Mouse (Mus musculus): ENCODE results near the gene E130208F15Rik. TPM values are rescaled to one million over a fixed set of nuclear protein-coding genes. Genes with fewer than 3 reads are reported as not detected.
A peak's percentile ranks its signal among the peaks of the same experiment; 100 is the strongest.

The E130208F15Rik gene
- polyA plus RNA-seq, 1 experiment = not detected

DNA sequence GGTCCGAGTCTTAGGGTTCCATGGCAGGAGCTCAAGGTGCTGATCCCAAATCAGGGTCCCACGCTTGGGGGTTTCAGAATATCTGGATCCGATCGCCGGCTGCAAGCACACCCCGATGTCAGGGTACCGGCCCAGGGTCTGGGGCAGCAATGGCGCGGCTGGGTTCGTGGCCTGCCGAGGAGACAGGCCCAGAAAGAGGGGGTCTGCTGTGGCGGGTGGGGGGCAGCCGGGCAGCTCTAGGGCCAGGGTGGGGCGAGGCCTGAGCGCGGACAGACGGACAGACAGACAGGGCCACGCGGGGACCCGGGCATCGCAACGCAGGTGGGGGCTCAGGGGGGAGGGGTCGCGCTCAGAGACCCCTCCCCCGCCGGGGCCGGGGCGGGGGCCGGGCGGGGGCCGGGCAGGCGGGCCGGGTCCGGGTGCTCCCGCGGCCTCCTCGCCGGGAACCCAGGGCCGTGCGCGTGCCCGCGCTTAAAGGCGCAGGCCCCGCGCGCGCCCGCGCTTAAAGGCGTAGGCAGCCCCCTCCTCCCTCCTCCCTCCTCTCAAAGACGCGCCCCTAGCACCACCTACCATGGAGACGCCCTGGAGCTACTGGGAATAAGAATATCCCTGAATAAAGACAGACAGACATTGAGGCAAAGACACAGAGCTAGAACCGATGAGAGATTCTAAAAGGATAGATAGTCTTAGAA is 41.3 kb downstream of the E130208F15Rik start, which contains the start of gene Lrfn3:
Gene Lrfn3, minus strand, starts transcription at position 121 of the 692 bp plus-strand sequence.
- WGBS = under 1% methylated on average over 55 of the region's 55 CpGs
- Histone ChIP-seq H3K4me1 (ENCODE audit: control insufficient read depth, insufficient read depth, low read length) (peaks cover 48% of the 10 kb centered on the region), H3K4me3 (ENCODE audit: insufficient read depth, low read depth, low read length) (peak within 1 kb of the TSS; percentile 63), H3K27ac (ENCODE audit: insufficient read depth, low read depth, low read length) (peak within 1 kb of the TSS; percentile 58; the same call in 1 of the 2 replicates)
- TF ChIP-seq CTCF (IDR thresholded peaks at IDR 0.05; ENCODE audit: insufficient read depth, low read depth, low read length) (no peak), POLR2A (IDR thresholded peaks at IDR 0.05; ENCODE audit: insufficient read depth, low read depth, low read length) (no peak)

DNA sequence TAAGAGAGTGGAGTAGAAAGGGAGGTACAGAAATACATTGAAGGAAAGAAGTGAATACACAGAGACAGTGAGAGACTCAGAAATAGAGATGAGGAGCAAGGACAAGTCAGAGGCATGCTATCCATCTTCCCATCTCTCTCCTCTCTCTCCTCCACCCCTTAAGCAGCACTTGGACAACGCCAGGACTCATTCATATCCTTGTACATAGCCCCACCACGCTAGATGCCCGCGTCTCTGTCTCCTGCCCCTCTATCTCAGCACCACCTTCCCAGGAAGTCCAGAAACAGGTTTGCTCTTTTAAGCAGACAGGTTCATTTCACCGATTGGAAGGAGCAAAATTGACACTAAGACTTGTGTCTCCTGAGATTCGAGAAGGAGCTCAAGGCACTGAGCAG is 41.8 kb downstream of the E130208F15Rik start:
- Histone ChIP-seq H3K4me1 (ENCODE audit: control insufficient read depth, insufficient read depth, low read length) (peaks cover 44% of the 10 kb centered on the region), H3K27ac (ENCODE audit: insufficient read depth, low read depth, low read length) (peak overlapping the region; percentile 58; the same call in 1 of the 2 replicates), H3K4me3 (ENCODE audit: insufficient read depth, low read depth, low read length) (0 out of 2 replicates have a peak overlapping the region, but pooled peaks have one; percentile 24)
- WGBS = 48% methylated on average over 6 of the region's 6 CpGs
- TF ChIP-seq POLR2A (IDR thresholded peaks at IDR 0.05; ENCODE audit: insufficient read depth, low read depth, low read length) (no peak), CTCF (IDR thresholded peaks at IDR 0.05; ENCODE audit: insufficient read depth, low read depth, low read length) (no peak)

DNA sequence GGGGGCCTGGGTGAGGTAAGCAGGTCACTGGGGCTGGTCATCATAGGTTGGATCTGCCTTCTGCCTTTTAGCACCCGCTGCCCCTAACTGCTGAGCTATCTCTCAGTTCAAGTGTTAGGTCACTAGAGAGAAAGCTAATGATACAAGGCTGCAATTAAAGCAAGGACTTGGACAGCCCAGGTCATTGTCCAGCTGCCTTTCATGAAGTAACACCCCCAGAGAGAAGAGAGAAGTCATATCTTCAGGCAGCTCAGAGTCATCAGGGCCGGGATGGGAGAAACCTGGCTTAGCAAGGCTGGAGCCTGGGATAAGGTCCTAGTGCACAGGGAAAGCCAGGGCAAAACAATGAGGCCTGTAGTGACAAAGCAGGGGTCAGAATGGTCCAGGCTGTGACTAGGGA is 45.9 kb downstream of the E130208F15Rik start:
- Histone ChIP-seq H3K4me1 (ENCODE audit: control insufficient read depth, insufficient read depth, low read length) (peaks cover 15% of the 10 kb centered on the region), H3K4me3 (ENCODE audit: insufficient read depth, low read depth, low read length) (no peak overlapping the region), H3K27ac (ENCODE audit: insufficient read depth, low read depth, low read length) (no peak overlapping the region)
- 76% methylated on average over 2 of the region's 2 CpGs for WGBS
- no peak for TF ChIP-seq POLR2A (IDR thresholded peaks at IDR 0.05; ENCODE audit: insufficient read depth, low read depth, low read length)

Other genes starting within 250 kb of the E130208F15Rik start
- not detected in 2 replicates for gene Zfp82, start 248.8 kb upstream of the E130208F15Rik start, polyA plus RNA-seq (2012; ENCODE audit: insufficient read depth, insufficient read length, low replicate concordance, missing spikeins)
- not detected in 2 replicates for gene Gm26920, start 231.3 kb upstream of the E130208F15Rik start, polyA plus RNA-seq (2012; ENCODE audit: insufficient read depth, insufficient read length, low replicate concordance, missing spikeins)
- not detected in 2 replicates for gene Zfp566, start 231.2 kb upstream of the E130208F15Rik start, polyA plus RNA-seq (2012; ENCODE audit: insufficient read depth, insufficient read length, low replicate concordance, missing spikeins)
- 238 TPM in 1 of 2 replicates, not detected in the other for gene Zfp260, start 227.0 kb upstream of the E130208F15Rik start, polyA plus RNA-seq (2012; ENCODE audit: insufficient read depth, insufficient read length, low replicate concordance, missing spikeins)
- not detected in 2 replicates for gene Zfp382, start 199.8 kb upstream of the E130208F15Rik start, polyA plus RNA-seq (2012; ENCODE audit: insufficient read depth, insufficient read length, low replicate concordance, missing spikeins)
- not detected in 2 replicates for gene Zfp146, start 152.0 kb upstream of the E130208F15Rik start, polyA plus RNA-seq (2012; ENCODE audit: insufficient read depth, insufficient read length, low replicate concordance, missing spikeins)
- not detected in 2 replicates for gene Cox7a1, start 137.6 kb upstream of the E130208F15Rik start, polyA plus RNA-seq (2012; ENCODE audit: insufficient read depth, insufficient read length, low replicate concordance, missing spikeins)
- gene Capns1, start 122.9 kb upstream of the E130208F15Rik start, polyA plus RNA-seq (2012; ENCODE audit: insufficient read depth, insufficient read length, low replicate concordance, missing spikeins) = 469 TPM in 1 of 2 replicates, not detected in the other
- not detected in 2 replicates for gene Polr2i, start 89.8 kb upstream of the E130208F15Rik start, polyA plus RNA-seq (2012; ENCODE audit: insufficient read depth, insufficient read length, low replicate concordance, missing spikeins)
- gene Tbcb, start 89.5 kb upstream of the E130208F15Rik start, polyA plus RNA-seq (2012; ENCODE audit: insufficient read depth, insufficient read length, low replicate concordance, missing spikeins) = not detected in 2 replicates
- not detected in 2 replicates for gene Ovol3, start 86.0 kb upstream of the E130208F15Rik start, polyA plus RNA-seq (2012; ENCODE audit: insufficient read depth, insufficient read length, low replicate concordance, missing spikeins)
- gene Thap8, start 41.6 kb upstream of the E130208F15Rik start, polyA plus RNA-seq (2012; ENCODE audit: insufficient read depth, insufficient read length, low replicate concordance, missing spikeins) = not detected in 2 replicates
- not detected in 2 replicates for gene Wdr62, start 41.3 kb upstream of the E130208F15Rik start, polyA plus RNA-seq (2012; ENCODE audit: insufficient read depth, insufficient read length, low replicate concordance, missing spikeins)
- 737 TPM in 1 of 2 replicates, not detected in the other for gene Clip3, start 30.0 kb upstream of the E130208F15Rik start, polyA plus RNA-seq (2012; ENCODE audit: insufficient read depth, insufficient read length, low replicate concordance, missing spikeins)
- gene Alkbh6, start 13.0 kb upstream of the E130208F15Rik start, polyA plus RNA-seq (2012; ENCODE audit: insufficient read depth, insufficient read length, low replicate concordance, missing spikeins) = not detected in 2 replicates
- gene Syne4, start 6.9 kb upstream of the E130208F15Rik start, polyA plus RNA-seq (2012; ENCODE audit: insufficient read depth, insufficient read length, low replicate concordance, missing spikeins) = not detected in 2 replicates
- not detected in 2 replicates for gene Sdhaf1, start 2.2 kb downstream of the E130208F15Rik start, polyA plus RNA-seq (2012; ENCODE audit: insufficient read depth, insufficient read length, low replicate concordance, missing spikeins)
- not detected in 2 replicates for gene Lrfn3, start 41.0 kb downstream of the E130208F15Rik start, polyA plus RNA-seq (2012; ENCODE audit: insufficient read depth, insufficient read length, low replicate concordance, missing spikeins)
- not detected in 2 replicates for gene Tyrobp, start 92.0 kb downstream of the E130208F15Rik start, polyA plus RNA-seq (2012; ENCODE audit: insufficient read depth, insufficient read length, low replicate concordance, missing spikeins)
- gene Hcst, start 98.1 kb downstream of the E130208F15Rik start, polyA plus RNA-seq (2012; ENCODE audit: insufficient read depth, insufficient read length, low replicate concordance, missing spikeins) = not detected in 2 replicates
- gene Nfkbid, start 100.0 kb downstream of the E130208F15Rik start, polyA plus RNA-seq (2012; ENCODE audit: insufficient read depth, insufficient read length, low replicate concordance, missing spikeins) = not detected in 2 replicates
- 174 TPM in 1 of 2 replicates, not detected in the other for gene Aplp1, start 123.8 kb downstream of the E130208F15Rik start, polyA plus RNA-seq (2012; ENCODE audit: insufficient read depth, insufficient read length, low replicate concordance, missing spikeins)
- not detected in 2 replicates for gene Kirrel2, start 135.9 kb downstream of the E130208F15Rik start, polyA plus RNA-seq (2012; ENCODE audit: insufficient read depth, insufficient read length, low replicate concordance, missing spikeins)
- gene Nphs1, start 136.6 kb downstream of the E130208F15Rik start, polyA plus RNA-seq (2012; ENCODE audit: insufficient read depth, insufficient read length, low replicate concordance, missing spikeins) = not detected in 2 replicates
- not detected in 2 replicates for gene Prodh2, start 171.9 kb downstream of the E130208F15Rik start, polyA plus RNA-seq (2012; ENCODE audit: insufficient read depth, insufficient read length, low replicate concordance, missing spikeins)
- gene Arhgap33, start 213.3 kb downstream of the E130208F15Rik start, polyA plus RNA-seq (2012; ENCODE audit: insufficient read depth, insufficient read length, low replicate concordance, missing spikeins) = not detected in 2 replicates
- not detected in 2 replicates for gene Hspb6, start 230.4 kb downstream of the E130208F15Rik start, polyA plus RNA-seq (2012; ENCODE audit: insufficient read depth, insufficient read length, low replicate concordance, missing spikeins)
- gene Proser3, start 230.6 kb downstream of the E130208F15Rik start, polyA plus RNA-seq (2012; ENCODE audit: insufficient read depth, insufficient read length, low replicate concordance, missing spikeins) = not detected in 2 replicates
- gene Lin37, start 238.1 kb downstream of the E130208F15Rik start, polyA plus RNA-seq (2012; ENCODE audit: insufficient read depth, insufficient read length, low replicate concordance, missing spikeins) = not detected in 2 replicates
- gene U2af1l4, start 241.6 kb downstream of the E130208F15Rik start, polyA plus RNA-seq (2012; ENCODE audit: insufficient read depth, insufficient read length, low replicate concordance, missing spikeins) = not detected in 2 replicates
- not detected in 2 replicates for gene Gm49396, start 241.6 kb downstream of the E130208F15Rik start, polyA plus RNA-seq (2012; ENCODE audit: insufficient read depth, insufficient read length, low replicate concordance, missing spikeins)
- not detected in 2 replicates for gene Psenen, start 241.9 kb downstream of the E130208F15Rik start, polyA plus RNA-seq (2012; ENCODE audit: insufficient read depth, insufficient read length, low replicate concordance, missing spikeins)
- gene Igflr1, start 243.7 kb downstream of the E130208F15Rik start, polyA plus RNA-seq (2012; ENCODE audit: insufficient read depth, insufficient read length, low replicate concordance, missing spikeins) = not detected in 2 replicates

Measured in olfactory bulb, adult 2 months (tissue).